ENCODE assay signal across 9 mouse cellular contexts in genomic region chr5:150020851-150021250, GRCm38 (mm10). TPM values are rescaled to one million over a fixed set of nuclear protein-coding genes. Genes with fewer than 3 reads are reported as not detected.
DNase-seq lines count a peak whose midpoint lies in the region; ATAC-seq and TF ChIP-seq lines count a peak whose summit lies in the region.
"Had no signal": no experiment of that assay in that cellular context is flagged by ENCODE, and none has a peak within 500 bp of the region (broad histone marks: within the 10 kb centered on the region; RNA-seq: fewer than 3 reads in every experiment).

No protein-coding gene starts in this region.

- H3K4me1 ChIP-seq in cerebellum, adult 2 months (ENCODE audit: control insufficient read depth, insufficient read depth, low read length): no peaks in the 10 kb centered on the region
- H3K4me1 ChIP-seq in hindbrain, embryonic 16.5 days (ENCODE audit: control insufficient read depth, insufficient read depth, low read depth, low read length): peaks cover 3% of the 10 kb centered on the region; the same call in 1 of the 2 replicates
- H3K4me1 ChIP-seq: liver, embryonic 15.5 days had no signal

- 5% methylated on average over 6 of the region's 6 CpGs for WGBS in cerebellum, adult 2 months
- 5% methylated on average over 6 of the region's 6 CpGs for WGBS in hindbrain, embryonic 16.5 days

- no peaks in the 10 kb centered on the region for H3K36me3 ChIP-seq in hindbrain, embryonic 16.5 days (ENCODE audit: control insufficient read depth, insufficient read depth, low read length)
- H3K36me3 ChIP-seq: liver, embryonic 15.5 days had no signal

- H3K4me2 ChIP-seq in hindbrain, embryonic 16.5 days (ENCODE audit: low read length): no peak overlapping the region
- H3K4me2 ChIP-seq: liver, embryonic 15.5 days had no signal

- TF ChIP-seq CTCF in Patski (IDR thresholded peaks at IDR 0.05): peak; percentile 98
- TF ChIP-seq CTCF in cerebellum, adult 2 months (IDR thresholded peaks at IDR 0.05; ENCODE audit: borderline replicate concordance, insufficient read depth, low read depth, low read length): peak; percentile 88

- no peak overlapping the region for H3K9ac ChIP-seq in hindbrain, embryonic 16.5 days (ENCODE audit: low read depth, low read length)
- H3K9ac ChIP-seq: liver, embryonic 15.5 days had no signal

- H3K4me3 ChIP-seq in cerebellum, adult 2 months (replicated peaks; ENCODE audit: insufficient read depth, low read depth, low read length): no peak overlapping the region
- no peak overlapping the region for H3K4me3 ChIP-seq in hindbrain, embryonic 16.5 days (ENCODE audit: low read length)
- H3K4me3 ChIP-seq: liver, embryonic 15.5 days had no signal

- H3K27ac ChIP-seq in cerebellum, adult 2 months (ENCODE audit: insufficient read depth, low read length): no peak overlapping the region
- H3K27ac ChIP-seq in hindbrain, embryonic 16.5 days (ENCODE audit: low read depth, low read length): no peak overlapping the region
- H3K27ac ChIP-seq: liver, embryonic 15.5 days had no signal

- H3K9me3 ChIP-seq in hindbrain, embryonic 16.5 days (ENCODE audit: control insufficient read depth, low read length): no peaks in the 10 kb centered on the region

- peak; percentile 84 for ATAC-seq in Patski
- peak; percentile 94 for ATAC-seq in frontal cortex, adult (ENCODE audit: low TSS enrichment)
- peak; percentile 84 for ATAC-seq in hindbrain, embryonic 16.5 days

- peaks cover 5% of the 10 kb centered on the region for H3K27me3 ChIP-seq in Patski
- H3K27me3 ChIP-seq in cerebellum, adult 2 months (ENCODE audit: control insufficient read depth, insufficient read depth, low read length): no peaks in the 10 kb centered on the region
- H3K27me3 ChIP-seq in hindbrain, embryonic 16.5 days (replicated peaks; ENCODE audit: control insufficient read depth, insufficient read depth, low read length): 0 out of 2 replicates have a peak, but pooled peaks cover 2% of the 10 kb centered on the region
- H3K27me3 ChIP-seq: liver, embryonic 15.5 days had no signal

- POLR2A ChIA-PET in Patski (lab: Charles Lee): interaction anchor here (0.7 kb wide), 1 partner anchor 260 kb away, joined by 3 read pairs; no protein-coding TSS in a partner anchor

- in situ Hi-C loops in Patski (cut with MboI; ENCODE audit: low pct_unique_long_range_greater_than_20kb): loop anchor here (5.0 to 25.0 kb wide), 3 partner anchors 104 to 309 kb away; no protein-coding TSS in a partner anchor

- CTCF ChIA-PET in Patski (lab: Charles Lee): interaction anchor here (0.8 to 1.8 kb wide), 8 partner anchors 12 to 170 kb away, joined by 3 to 6 read pairs (median 4); no protein-coding TSS in a partner anchor

- no peak for TF ChIP-seq POLR2A in cerebellum, adult 2 months (IDR thresholded peaks at IDR 0.05; ENCODE audit: borderline replicate concordance, insufficient read depth, low read length)

- DNase-seq in Patski (ENCODE audit: low read depth, low spot score): peak; percentile 25
- DNase-seq in cerebellum, adult 2 months: peak; percentile 45 to 60
- peak; percentile 78 to 88 for DNase-seq in layer of hippocampus, postnatal 25 days (ENCODE audit: extremely low spot score in 1 of 2, low spot score in 1 of 2)
- DNase-seq in lung, postnatal 25 days (ENCODE audit: low spot score): peak; percentile 69
- DNase-seq in retina, postnatal 7 days (ENCODE audit: low read depth, low spot score): peak; percentile 63
- DNase-seq in urinary bladder, postnatal 25 days (ENCODE audit: low spot score): peak; percentile 72

RNA-seq across cellular contexts. Expression of gene Rxfp2, which starts 2.4 kb away (rescaled TPM):
- not detected for polyA plus RNA-seq in Patski (2021)
- polyA plus RNA-seq in cerebellum, adult 2 months (2012; rRNA removed): 0.16 and 0.23 TPM in 2 replicates
- polyA plus RNA-seq in hindbrain, embryonic 16.5 days (2015; fragmentation: Nextera tagmentation; extraction: Ambion mirVana): 0.30 and 0.33 TPM in 2 replicates
- total RNA-seq in layer of hippocampus, postnatal 25 days (2021): not detected
- polyA plus RNA-seq: liver, embryonic 15.5 days had no signal

Comparison
In these comparisons a context has a peak if more than half of its experiments do, and no peak if none do; other contexts are left out.
1. DNase-seq: peak in every context shown above with its lines; median percentile 83 in layer of hippocampus, postnatal 25 days; 72 in urinary bladder, postnatal 25 days; 69 in lung, postnatal 25 days; 63 in retina, postnatal 7 days; 52 in cerebellum, adult 2 months; 25 in Patski.